Mouse (Mus musculus): ENCODE measurements around the gene Armc7.
"Not testable (repeated sequence)": the region's sequence is repeated elsewhere in the genome, so short reads cannot be mapped to it uniquely, and the experiment has no call there.

Gene Armc7

DNA sequence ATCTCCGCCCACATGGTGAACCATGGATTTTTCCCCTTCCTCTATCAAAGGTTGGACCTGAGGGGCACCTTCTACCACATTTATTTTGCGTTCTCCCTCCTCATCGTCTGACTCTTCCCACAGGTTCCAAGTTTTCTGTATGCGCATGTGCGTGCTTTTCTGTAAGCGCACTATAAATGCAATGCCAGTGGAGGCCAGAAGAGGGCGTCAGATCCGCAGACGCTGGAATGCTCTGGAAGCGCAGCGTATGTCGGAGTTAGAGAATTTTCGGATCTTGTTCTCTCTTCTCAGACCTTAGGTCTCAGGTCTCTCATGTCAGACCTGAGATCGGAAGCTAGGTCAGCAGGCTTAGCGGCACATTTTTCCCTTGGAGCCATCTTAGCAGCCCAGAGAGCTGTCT is 19.8 kb upstream of the Armc7 start:
- DNase-seq (ENCODE audit: low read depth) = no peak

GRCm38 (mm10) chr11:115456182-115456581 is 19.3 kb upstream of the Armc7 start:
- DNase-seq (ENCODE audit: low read depth) = no peak

DNA sequence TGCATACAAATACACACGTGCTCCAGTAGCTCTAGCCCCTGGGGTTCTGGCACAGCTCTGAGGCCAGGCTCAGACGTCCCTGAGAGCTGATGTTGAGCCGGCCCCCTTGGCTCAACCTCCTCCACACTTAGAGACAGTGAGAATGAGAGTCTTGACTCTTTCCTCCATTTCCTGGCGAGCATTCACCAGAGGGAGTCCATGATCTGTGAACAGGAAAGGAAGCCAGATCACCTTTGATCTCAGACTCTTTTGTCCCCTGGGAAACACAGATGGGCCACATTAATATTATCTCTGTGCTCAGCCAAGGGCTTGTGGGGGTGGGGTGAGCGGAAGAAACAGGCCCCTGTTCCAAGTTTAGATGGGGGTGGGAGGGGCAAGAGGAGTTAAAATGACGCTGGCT is 18.1 kb upstream of the Armc7 start:
- peak; percentile 35 for DNase-seq (ENCODE audit: low read depth)

- DNase-seq (ENCODE audit: low read depth) = no peak
Observed at GRCm38 (mm10) chr11:115460976-115461375, 14.5 kb upstream of the Armc7 start.

- peak; percentile 74 for DNase-seq (ENCODE audit: low read depth)
Observed at GRCm38 (mm10) chr11:115461846-115462242, 13.6 kb upstream of the Armc7 start.

DNA sequence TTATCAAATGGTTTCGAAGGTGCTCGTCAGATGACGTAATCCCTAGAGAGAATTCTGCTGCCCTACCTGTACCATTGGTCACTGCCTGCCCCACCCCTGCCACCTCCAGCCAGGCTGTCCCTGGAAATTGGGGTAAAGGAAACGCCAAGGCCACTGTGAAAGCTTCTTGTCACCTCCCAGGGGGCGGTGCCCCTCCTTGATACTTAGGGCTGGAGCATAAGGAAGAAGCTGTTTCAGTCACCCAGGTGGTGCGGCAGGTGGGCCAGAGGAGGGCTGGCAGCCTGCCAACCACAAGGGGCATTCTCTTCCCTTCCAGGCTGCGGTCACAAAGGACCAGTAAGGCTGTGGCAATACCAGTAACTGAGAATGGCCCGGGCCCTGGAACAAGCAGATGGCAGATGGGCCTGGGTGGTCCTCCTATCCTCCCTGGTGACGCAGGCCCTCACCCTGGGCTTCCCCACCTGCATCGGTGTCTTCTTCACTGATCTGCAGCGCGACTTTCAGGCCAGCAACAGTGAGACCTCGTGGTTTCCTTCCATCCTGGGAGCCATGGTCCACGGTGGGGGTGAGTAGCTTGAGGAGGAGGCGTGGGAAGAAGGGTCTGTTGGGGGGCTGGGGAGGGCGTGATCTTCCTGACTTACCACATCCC is 13.1 kb upstream of the Armc7 start, which contains the start of gene Slc16a5:
Gene Slc16a5 (plus strand): TSS at position 232 of the 649 bp plus-strand sequence.
- peak; percentile 67 for DNase-seq (ENCODE audit: low read depth)

DNA sequence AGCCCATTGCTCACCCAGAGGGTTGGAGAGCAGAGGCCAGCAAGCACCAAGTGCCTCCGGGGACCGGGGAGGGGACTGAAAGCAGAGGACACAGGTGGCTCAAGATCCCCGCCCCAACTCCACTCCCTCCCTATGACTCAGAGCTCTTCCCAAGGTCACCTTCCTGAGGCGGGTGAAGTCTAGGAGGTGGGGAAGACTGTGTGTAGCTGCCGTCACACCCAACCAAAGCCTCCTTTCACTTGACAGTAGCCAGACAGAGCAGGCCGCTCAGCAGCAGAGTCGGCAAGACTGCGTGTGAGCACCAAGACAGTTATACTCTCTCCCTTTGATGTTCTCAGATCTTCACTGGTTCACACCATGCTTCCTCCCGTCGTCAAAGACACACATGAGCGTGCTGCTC is 12.1 kb upstream of the Armc7 start:
- peak; percentile 83 for DNase-seq (ENCODE audit: low read depth)

GRCm38 (mm10) chr11:115464851-115465250 is 10.6 kb upstream of the Armc7 start:
- peak; percentile 68 for DNase-seq (ENCODE audit: low read depth)

DNA sequence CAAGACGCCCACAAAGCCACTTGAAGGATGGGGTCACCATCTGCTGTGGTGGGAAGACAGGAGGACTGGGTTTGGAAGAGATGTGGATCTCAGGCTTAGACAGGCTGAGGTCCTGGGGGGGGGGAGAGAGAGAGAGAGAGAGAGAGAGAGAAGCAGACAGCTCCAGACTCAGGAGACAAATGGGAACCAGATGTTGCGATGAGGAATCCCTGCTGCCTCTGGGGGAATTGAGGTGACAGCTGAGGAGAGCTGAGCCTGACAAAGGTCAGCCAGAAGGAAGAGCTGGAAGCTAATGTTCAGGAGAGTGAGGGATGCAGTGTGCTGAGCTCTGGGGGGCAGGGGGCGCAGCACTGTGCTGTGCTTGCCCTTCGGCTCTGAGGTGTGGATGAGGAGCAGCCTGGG is 8.2 kb upstream of the Armc7 start:
- no peak for DNase-seq (ENCODE audit: low read depth)

DNA sequence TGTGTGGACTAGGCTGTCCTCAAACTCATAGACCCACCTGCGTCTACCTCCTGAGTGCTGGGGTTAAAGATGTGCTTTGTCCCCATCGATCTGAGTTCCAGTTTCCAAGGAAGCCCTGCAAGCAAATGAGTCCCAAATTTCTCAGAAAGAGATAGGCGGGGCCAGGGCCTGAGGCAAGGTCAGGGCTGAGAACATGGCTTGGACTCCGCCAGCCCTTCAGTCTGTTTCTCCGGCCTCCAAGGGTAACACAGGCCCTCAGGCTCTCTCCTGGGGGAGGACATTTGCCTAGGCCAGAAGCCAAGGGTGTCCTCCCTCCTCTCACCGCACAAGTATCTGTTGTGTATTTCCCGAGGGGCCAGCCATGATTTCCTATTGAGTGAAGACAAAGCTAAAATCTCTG is 3.3 kb upstream of the Armc7 start:
- no peak for DNase-seq (ENCODE audit: low read depth)

DNA sequence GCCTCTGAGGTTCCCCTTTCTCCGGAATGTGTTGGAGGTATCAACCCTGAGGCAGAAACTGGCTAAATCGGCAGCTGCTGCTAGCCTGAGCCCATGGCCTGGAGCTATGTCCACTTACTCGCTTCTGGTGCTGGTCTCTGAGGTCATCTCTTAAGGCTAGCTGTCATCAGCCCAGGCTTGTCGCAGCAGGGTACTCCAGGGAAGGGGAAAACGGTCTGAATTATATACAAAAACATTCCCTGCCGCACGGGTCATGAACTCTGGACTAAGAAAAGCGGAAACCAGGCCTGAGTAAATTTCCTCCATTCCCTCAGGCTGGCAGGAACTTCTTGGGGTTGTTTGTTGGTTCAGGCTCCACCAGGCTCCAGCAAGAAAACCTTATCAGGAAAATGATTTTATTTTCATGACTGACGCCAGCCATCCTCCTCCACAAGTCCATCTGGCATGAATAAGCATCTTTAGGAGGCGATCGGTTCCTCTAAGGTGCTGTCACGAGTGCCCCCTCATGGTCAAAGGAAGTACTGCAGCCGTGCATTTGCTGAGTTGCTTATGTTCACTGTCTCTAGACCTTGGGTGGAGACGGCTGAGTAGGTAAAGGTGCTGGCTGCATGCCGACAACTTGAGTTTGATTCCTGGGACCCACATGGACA is 1.7 kb upstream of the Armc7 start:
- DNase-seq (ENCODE audit: low read depth) = peak; percentile 97

GRCm38 (mm10) chr11:115475758-115476237 is 331 bp downstream of the Armc7 start:
- no peak for DNase-seq (ENCODE audit: low read depth)

GRCm38 (mm10) chr11:115476630-115477029 is 1.2 kb downstream of the Armc7 start:
- DNase-seq (ENCODE audit: low read depth) = not testable (repeated sequence)

DNA sequence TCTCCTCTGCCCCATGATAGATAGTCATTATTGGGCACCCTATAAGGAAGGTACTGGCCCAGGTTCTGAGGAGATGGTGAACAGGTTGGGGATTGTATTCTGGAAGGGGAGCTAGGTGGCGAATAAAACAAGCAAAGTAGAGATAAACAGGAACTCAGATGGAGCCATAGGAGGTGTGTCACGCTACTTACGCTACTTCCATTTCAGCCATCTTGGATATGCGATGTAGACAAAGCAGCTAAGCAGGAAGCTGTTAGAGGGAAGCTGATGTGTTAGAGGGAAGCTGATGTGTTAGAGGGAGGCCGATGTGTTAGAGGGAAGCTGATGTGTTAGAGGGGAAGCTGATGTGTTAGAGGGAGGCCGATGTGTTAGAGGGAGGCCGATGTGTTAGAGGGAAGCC is 1.9 kb downstream of the Armc7 start:
- peak; percentile 78 for DNase-seq (ENCODE audit: low read depth)

- no peak for DNase-seq (ENCODE audit: low read depth)
Observed at GRCm38 (mm10) chr11:115478296-115478938, 3.0 kb downstream of the Armc7 start.

GRCm38 (mm10) chr11:115481553-115482259 is 6.2 kb downstream of the Armc7 start:
- peak; percentile 82 for DNase-seq (ENCODE audit: low read depth)

DNA sequence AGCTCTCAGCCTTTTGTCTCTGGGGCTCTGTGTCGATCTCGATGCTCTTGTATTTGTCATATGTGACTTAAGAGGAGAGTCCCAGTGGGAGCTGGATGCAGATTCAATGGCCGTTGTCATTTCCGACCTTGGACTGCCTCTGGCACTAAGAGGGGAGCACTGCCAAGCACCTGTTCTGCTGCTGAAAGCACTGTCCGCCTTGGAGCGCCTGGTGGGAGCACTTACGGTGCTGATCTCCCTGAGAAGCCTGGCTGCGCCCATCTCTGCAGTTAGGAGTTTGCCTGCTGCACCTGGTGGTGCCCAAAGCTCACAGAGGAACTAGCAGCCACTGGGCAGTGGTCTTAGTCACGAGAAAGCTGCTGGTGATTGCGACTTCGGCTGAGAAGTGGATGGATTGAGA is 7.8 kb downstream of the Armc7 start:
- DNase-seq (ENCODE audit: low read depth) = no peak

GRCm38 (mm10) chr11:115483726-115484125 is 8.3 kb downstream of the Armc7 start:
- peak; percentile 91 for DNase-seq (ENCODE audit: low read depth)

DNA sequence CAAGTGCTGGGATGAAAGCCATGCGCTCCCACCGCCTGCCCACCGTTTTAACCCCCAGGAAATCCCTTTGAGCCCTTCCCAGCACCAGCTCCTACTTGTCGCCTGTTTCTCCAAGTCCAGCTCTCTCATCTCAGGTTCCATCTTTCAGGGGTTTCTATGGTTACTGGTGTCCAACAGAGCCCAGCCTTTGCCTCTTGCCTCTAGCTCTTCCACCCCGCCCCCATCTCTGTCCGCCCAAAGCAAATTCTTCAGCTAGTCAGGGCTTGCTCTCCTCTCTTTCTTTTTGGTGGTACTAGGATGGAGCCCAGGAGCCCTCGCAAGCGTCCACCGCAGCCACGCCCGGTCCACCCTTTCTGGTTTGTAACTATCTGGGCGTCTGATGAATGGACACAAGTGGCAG is 9.7 kb downstream of the Armc7 start:
- DNase-seq (ENCODE audit: low read depth) = no peak

GRCm38 (mm10) chr11:115488551-115489104 is 13.2 kb downstream of the Armc7 start:
- no peak for DNase-seq (ENCODE audit: low read depth)

DNA sequence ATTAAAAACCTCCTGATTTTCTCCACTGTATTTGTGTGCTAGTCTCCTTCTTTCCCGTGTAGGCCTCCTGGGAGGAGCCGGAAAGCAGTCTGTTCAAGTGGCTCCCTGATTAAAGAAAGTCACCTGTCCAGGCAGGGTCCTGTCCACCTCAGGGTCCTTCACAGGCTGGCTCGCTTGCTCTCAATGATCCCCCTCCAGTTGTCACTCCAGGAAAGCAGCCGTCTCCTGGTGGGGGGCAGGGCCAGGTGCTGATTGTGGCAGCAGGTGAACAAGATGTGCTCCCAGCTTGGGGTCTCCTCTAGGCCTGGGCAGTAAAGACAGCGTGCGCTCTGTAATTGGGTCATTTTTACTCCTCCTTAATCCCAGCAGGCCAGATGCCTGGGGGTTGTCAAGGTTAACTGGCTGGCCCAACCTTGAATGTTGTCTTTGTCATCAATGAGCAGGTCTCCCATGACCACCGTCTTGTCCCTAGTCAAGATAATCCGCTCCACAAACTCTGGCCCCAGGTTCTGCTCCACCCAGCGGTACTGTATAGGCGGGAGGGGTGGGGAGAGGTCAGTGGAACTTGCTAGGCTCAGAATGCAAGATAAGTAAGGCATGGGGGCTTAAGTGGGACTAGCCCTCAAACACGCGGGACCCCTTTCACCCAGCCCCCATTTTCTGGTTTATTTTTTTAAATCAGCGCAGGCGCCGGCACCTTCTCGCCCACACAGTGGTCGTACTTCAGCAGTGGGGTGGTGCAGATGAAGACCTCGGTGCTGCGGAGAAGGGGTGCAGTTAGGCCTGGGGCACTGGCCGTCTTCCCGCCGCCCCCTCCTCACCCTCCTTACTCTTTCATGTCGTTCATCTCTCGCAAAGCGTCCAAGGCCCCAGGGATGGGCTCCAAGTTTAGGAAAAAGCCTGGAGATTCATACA is 15.2 kb downstream of the Armc7 start:
- no peak for DNase-seq (ENCODE audit: low read depth)

Data from naive thymus-derived CD4-positive, alpha-beta T cell, adult 2 months (primary cell).